Mouse (Mus musculus) kidney, postnatal 4 days (tissue): ENCODE measurements at regions not wholly inside any gene's neighbourhood (a gene's known extent, or its start where the extent isn't known, plus 50 kb on each side); places are given as distances from the start of the nearest gene placed in this dataset.

ENCODE experiments used
- DNase-seq, 2 experiments: peaks; one replicate each; pipeline ENCODE4 v3.0.0; 2021; ENCODE audit warnings: mixed read lengths in 2 of 2

GRCm38 (mm10) chr10:126483479-126483878 is 417.7 kb downstream of the Atp23 start:
- DNase-seq: no peak

- DNase-seq: no peak
Observed at GRCm38 (mm10) chr10:126480382-126480781, 420.8 kb downstream of the Atp23 start.

GRCm38 (mm10) chr10:126479743-126480142 is 421.4 kb downstream of the Atp23 start:
- no peak for DNase-seq

DNA sequence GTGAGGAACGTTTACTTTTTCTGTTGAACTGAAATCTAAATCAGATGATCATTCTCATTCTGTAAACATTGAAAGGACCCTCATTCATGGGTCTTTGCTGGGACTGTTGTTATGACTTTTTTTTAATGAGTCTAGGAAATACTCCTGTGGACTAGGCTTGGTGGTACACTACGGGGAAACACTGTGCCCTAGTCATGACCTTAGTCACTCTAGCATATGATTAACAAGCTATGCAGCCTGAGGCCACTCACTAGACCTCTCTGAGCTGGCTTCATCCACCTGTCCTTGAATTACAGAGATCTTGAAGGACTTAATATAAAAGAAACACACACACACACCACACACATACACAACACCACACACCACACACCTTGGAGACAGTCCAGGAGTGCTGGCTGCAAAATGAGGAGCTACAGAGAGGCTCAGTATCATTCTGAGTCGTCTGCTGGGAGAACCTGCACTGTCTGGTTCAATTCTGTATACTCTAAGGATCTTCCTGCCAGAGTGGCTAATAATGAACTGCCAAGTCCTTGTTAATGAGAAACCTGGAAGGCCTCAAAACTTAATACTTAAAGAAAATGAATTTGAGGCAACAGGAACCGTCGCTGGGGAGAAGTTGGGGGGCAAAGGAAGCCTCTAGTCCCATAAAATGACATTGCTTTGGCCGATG is 428.0 kb downstream of the Atp23 start:
- DNase-seq: peak in 1 of 2 experiments; percentile 11

GRCm38 (mm10) chr10:126470838-126471491 is 430.2 kb downstream of the Atp23 start:
- no peak for DNase-seq

DNA sequence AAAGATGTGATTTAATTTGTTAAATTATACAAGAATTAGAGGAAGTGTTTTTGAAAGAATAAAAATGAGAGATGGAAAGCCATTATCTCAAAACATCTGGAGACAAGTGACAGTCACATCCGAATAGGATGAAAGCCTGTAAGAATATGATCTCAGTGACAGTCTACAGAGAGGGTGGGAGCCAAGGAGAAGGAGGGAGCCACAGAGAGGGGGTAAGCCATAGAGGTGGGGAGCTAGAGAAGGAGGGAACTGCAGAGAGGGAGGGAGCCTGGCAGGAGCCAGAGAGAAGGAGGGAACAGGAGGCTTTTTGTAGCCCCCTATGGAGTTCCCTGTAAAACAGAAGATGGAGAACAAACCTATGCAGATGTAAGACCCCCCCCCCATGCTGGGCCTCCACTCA is 438.4 kb downstream of the Atp23 start:
- no peak for DNase-seq

DNA sequence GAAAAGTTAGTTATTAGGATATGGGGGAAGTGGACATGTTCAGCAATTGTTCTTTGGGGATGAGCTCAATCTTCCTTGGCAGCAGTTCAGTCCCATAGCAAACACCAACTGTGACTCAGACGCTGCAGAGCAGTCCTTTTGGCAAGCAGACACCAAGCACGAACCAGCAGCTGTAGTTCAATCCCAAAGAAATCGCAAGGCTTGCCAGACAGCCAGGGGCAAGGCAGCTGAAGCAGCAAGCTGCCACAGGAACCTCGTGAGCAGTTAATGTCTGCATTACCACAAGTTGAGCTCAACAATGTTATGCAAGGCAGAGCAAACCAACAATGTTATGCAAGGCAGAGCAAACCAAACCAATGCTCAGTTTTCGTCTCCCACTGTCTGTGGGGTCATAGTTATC is 442.6 kb downstream of the Atp23 start:
- DNase-seq: no peak

GRCm38 (mm10) chr10:126452757-126453528 is 448.2 kb downstream of the Atp23 start:
- no peak for DNase-seq

GRCm38 (mm10) chr10:126452057-126452622 is 449.0 kb downstream of the Atp23 start:
- DNase-seq: no peak

DNA sequence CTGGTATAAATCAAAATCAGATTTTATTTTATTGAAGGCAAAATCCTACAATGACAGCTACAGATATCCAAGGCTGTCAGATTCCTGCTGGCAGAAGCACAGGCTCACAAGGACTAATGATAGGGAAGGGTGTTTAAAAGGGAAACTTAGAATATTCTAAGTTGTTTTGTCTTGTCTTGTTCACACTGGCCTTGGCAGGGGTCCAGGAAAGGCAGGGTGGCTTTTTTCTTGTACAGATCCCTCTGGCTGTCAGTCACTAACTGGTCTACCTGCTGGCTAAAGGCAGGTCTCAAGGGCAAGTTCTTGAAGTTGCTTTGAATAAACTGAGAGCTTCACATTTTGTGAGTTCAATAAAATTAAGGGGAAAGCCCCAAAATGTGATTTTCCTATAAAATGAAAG is 465.3 kb downstream of the Lrig3 start:
- DNase-seq: no peak

DNA sequence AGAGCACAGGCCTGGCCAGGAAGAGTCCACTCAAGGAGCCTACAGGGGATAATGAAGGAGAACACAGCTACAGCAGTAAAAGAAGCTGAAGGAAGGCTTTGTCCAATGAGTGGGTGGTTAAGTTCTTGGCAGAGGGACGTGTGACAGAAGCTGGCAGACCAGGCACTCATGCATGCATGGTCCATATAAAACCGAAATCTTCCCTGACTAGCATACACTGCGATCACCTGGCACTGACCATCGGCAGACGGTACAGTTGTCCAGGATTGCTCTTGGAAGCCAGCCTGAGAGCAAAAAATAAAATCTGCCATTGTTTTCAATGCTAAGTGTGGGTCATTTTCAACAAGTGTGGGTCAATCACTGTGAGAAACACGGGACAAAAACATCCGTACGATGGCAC is 464.4 kb downstream of the Lrig3 start:
- no peak for DNase-seq

DNA sequence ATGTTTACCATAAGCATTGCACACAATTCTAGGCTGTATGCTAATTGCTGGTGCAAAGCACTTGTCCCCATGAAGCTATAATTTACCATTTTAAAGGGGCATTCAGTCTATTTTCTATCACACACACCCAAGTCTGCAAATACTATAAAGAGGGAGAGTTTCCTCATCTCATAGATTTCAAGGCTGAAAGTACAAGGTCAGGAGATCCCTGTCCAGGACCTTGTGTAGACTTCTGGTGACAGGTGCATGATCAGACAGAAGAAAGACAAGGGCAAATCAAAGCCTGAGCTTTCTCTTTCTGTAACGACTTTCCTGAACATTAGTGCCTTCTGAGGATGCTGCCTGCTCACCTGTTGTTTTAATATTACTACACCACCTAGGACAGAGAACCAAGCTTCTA is 463.5 kb downstream of the Lrig3 start:
- no peak for DNase-seq

GRCm38 (mm10) chr10:126422066-126422465 is 456.1 kb downstream of the Lrig3 start:
- peak in 1 of 2 experiments; percentile 5 for DNase-seq

DNA sequence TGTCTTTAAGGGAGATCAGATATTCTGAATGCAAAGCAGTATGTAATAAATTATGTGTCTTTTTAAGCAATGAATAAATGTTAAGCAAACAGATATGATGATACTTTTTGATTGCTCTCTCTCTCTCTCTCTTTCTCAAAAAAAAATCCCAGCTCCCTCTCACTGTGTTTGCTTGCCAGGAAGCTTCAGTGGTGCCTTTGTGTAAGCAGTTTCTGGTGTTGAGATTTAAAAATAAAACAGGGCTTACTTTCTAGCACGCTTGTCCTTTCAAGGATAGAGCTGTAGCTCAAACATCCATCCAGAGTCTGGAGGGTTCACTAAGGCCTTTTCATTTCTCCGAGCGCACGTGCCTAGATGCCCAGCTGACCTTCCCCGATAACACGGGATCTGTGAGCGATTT is 447.8 kb downstream of the Lrig3 start:
- no peak for DNase-seq

- DNase-seq: no peak
Observed at GRCm38 (mm10) chr10:126392235-126392634, 426.3 kb downstream of the Lrig3 start.

- DNase-seq: no peak
Observed at GRCm38 (mm10) chr10:126391770-126392169, 425.8 kb downstream of the Lrig3 start.

DNA sequence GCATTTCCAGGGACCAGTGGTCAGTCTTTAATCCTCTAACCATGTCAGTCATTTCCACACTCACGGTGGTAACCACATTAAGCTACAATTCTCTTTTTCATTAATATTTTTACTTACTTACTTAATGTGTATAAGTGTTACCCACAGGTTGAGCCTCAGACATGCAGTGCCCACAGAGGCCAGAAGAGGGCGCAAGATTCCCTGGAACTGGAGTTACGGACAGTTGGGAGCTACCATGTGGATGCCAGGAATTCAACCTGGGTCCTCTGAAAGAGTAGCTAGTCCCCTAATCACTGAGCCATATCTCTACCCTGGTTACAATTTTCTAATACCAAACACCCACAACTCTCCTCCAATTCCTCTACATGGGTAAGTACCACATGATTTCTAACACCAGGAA is 420.5 kb downstream of the Lrig3 start:
- DNase-seq: no peak

GRCm38 (mm10) chr10:126385644-126386043 is 419.7 kb downstream of the Lrig3 start:
- DNase-seq: no peak

GRCm38 (mm10) chr10:126380381-126380780 is 414.4 kb downstream of the Lrig3 start:
- DNase-seq: no peak

GRCm38 (mm10) chr10:126379239-126379638 is 413.3 kb downstream of the Lrig3 start:
- DNase-seq: no peak

DNA sequence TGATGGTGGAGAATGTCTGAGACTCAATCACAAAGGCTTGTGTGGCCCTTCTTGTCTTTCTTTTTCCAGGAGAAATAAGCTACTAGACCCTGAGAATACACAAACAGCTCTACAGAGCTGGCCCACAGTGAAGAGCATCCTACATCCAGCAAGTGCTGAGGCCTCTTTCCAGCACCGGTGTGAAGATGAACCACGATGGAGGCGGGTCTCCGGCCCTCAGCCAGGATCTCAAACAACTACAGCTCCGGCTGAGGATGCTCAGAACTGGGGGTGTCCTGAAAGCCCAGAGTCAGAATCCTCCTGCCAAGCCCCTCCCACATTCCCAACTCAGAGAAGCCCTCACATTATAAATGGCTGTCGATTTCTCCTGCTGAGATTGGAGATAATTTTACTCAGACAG is 407.9 kb downstream of the Lrig3 start:
- no peak for DNase-seq

DNA sequence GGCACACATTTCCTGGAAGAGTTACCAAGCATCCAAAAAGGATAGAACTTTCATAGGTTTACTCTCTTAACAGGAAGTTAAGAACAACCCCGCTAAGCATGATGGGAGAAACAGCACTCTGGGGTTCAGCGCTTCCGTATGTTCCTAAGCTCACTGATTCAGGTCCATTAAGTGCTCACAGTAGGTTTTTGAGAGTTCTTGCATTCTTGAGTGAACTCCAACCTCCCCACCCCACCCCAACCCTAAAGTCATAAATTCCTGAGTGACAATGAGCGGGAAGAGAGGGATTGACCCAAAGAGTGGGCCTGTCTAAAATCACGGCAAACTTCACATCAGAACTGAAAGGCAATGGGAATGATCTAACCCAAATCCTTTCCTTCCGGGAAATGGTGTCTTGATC is 405.9 kb downstream of the Lrig3 start:
- no peak for DNase-seq

GRCm38 (mm10) chr10:126349076-126349475 is 383.1 kb downstream of the Lrig3 start:
- no peak for DNase-seq

DNA sequence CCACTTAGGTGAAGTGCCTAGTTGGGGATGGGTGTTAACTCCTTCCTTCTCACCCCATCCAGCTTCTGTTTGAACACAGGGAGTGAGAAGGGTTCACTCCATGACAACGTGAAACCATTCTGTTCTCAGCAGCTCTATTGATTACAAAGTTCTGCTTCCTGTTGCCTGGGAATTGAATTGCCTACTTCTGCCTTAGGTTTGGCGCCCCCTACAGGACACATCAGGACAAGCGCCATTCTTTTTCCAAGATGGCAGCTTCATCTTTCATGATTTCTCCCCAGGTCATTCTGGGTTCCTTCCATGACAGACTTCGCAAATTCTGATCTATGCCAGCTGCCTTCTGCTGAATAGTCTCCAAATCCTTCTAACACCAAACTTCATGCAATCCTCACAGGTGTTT is 371.5 kb downstream of the Lrig3 start:
- DNase-seq: no peak
